Mouse (Mus musculus) thymus, adult 2 months (tissue): ENCODE data around the gene Cd5. TPM values are rescaled to one million over a fixed set of nuclear protein-coding genes. Genes with fewer than 3 reads are reported as not detected.

Experiments
- DNase-seq: peaks from one replicate; pipeline ENCODE4 v3.0.0; 2021
- H3K27ac ChIP-seq: fragments of 200-500 bp; 2 replicates; pipeline ENCODE4 v1.5.1; 2012; ENCODE audit warnings: low read length, control low read depth; ENCODE audit not compliant: control insufficient read depth, insufficient read depth
- H3K27me3 ChIP-seq: fragments of 200-500 bp; 2 replicates; pipeline ENCODE4 v1.6.1; 2012; ENCODE audit warnings: mild to moderate bottlenecking, low read length, moderate library complexity, mixed read lengths; ENCODE audit not compliant: control insufficient read depth, insufficient read depth
- H3K36me3 ChIP-seq: fragments of 200-500 bp; 2 replicates; pipeline ENCODE4 v1.6.1; 2012; ENCODE audit warnings: mild to moderate bottlenecking, low read length, moderate library complexity; ENCODE audit not compliant: control insufficient read depth, insufficient read depth
- H3K4me1 ChIP-seq: fragments of 200-500 bp; replicated peaks from 2 replicates; pipeline ENCODE4 v1.6.1; 2012; ENCODE audit warnings: low read length; ENCODE audit not compliant: control insufficient read depth, insufficient read depth
- H3K4me3 ChIP-seq: fragments of 200-500 bp; 2 replicates; pipeline ENCODE4 v1.5.1; 2012; ENCODE audit warnings: mild to moderate bottlenecking, low read length, control low read depth, moderate library complexity; ENCODE audit not compliant: control insufficient read depth, insufficient read depth
- CTCF ChIP-seq: fragments of 200-500 bp; IDR thresholded peaks from 2 replicates; pipeline ENCODE4 v1.5.1; 2012; ENCODE audit warnings: mild to moderate bottlenecking, control low read depth, low read length, moderate library complexity, borderline replicate concordance; ENCODE audit not compliant: control insufficient read depth, poor library complexity, insufficient read depth; ENCODE audit errors: extremely low read depth
- POLR2A ChIP-seq: fragments of 200-500 bp; IDR thresholded peaks from 2 replicates; pipeline ENCODE4 v1.6.1; 2012; ENCODE audit warnings: mild to moderate bottlenecking, low read length, control low read depth, moderate library complexity; ENCODE audit not compliant: control insufficient read depth, poor library complexity, insufficient read depth; ENCODE audit errors: extremely low read depth
- WGBS: fragments of 180-500 bp; shearing (Covaris S2); methylation state at CpG from one replicate; pipeline ENCODE4 v1.1.7; 2018; 5-methylcytosine and 5-hydroxymethylcytosine counted together
- polyA plus RNA-seq: library from polyadenylated mRNA; depleted of rRNA; stranded (reverse); fragments of >200 nt; gene quantifications from 2 replicates; pipeline ENCODE4 v1.2.3, GENCODE M21; 2012

Gene Cd5
- polyA plus RNA-seq, 1 experiment, result 282 TPM

GRCm38 (mm10) chr19:10702125-10702524 is 36.7 kb downstream of the Cd5 start:
- Histone ChIP-seq H3K27me3 (no peaks in the 10 kb centered on the region), H3K36me3 (no peaks in the 10 kb centered on the region), H3K27ac (no peak overlapping the region), H3K4me1 (peaks cover 35% of the 10 kb centered on the region), H3K4me3 (no peak overlapping the region)
- no peak for DNase-seq
- no peak for TF ChIP-seq POLR2A
- no peak for TF ChIP-seq CTCF
- 82% methylated on average over 8 of the region's 8 CpGs for WGBS

DNA sequence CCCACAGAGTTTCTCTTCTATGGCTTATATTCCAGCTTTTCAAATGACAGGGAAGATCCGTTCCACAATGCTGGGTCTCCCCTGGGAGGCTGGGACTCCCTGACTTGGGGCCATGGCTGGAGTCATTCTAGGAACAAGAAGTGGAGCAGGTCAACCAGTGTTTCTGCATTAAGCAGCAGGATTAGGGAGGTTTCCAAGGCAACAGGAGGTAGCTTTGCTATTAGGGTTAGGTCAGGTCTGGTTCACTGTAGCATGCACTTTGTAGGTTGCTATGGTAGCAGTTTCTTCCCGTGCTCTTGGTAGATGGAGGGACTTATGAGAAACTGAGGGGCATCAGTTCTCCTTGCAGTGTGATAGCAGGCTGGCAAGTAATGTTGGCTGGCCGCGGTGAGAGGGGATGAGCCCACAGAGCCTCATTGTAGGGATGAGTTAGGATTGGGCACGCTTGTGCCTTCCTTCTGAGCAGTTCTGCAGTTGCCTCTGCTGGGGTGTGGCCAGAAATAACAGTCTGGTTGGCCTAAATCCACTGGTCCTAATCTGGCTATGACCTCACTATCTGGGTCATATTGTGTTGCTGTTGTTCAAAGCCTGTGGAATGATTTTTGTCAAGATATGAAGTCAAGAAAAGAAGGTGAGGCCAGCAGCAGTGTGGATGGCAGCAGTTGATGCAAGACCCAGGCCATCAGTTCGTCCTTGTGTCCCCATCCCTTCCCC is 37.6 kb downstream of the Cd5 start:
- no peak for DNase-seq
- TF ChIP-seq POLR2A (no peak), CTCF (no peak)
- H3K4me3 ChIP-seq, result no peak overlapping the region
- 88% methylated on average over 6 of the region's 6 CpGs for WGBS
- H3K27me3 ChIP-seq, result no peaks in the 10 kb centered on the region
- no peaks in the 10 kb centered on the region for H3K36me3 ChIP-seq
- H3K4me1 ChIP-seq, result peaks cover 35% of the 10 kb centered on the region
- H3K27ac ChIP-seq, result no peak overlapping the region

GRCm38 (mm10) chr19:10699851-10700250 is 39.0 kb downstream of the Cd5 start:
- H3K27ac ChIP-seq, result no peak overlapping the region
- H3K4me3 ChIP-seq, result no peak overlapping the region
- WGBS, result 94% methylated on average over 9 of the region's 9 CpGs

GRCm38 (mm10) chr19:10698131-10698991 is 40.4 kb downstream of the Cd5 start:
- Histone ChIP-seq H3K27ac (no peak overlapping the region), H3K36me3 (no peaks in the 10 kb centered on the region), H3K4me1 (peaks cover 37% of the 10 kb centered on the region), H3K4me3 (no peak overlapping the region), H3K27me3 (no peaks in the 10 kb centered on the region)
- TF ChIP-seq POLR2A, result no peak
- TF ChIP-seq CTCF, result no peak
- DNase-seq, result no peak
- WGBS, result 25% methylated on average over 9 of the region's 9 CpGs

More at GRCm38 (mm10) chr19:10699851-10700250, 39.0 kb downstream of the Cd5 start:
- TF ChIP-seq POLR2A (no peak), CTCF (no peak)
- Histone ChIP-seq H3K36me3 (no peaks in the 10 kb centered on the region), H3K4me1 (peaks cover 38% of the 10 kb centered on the region), H3K27me3 (no peaks in the 10 kb centered on the region)
- no peak for DNase-seq

DNA sequence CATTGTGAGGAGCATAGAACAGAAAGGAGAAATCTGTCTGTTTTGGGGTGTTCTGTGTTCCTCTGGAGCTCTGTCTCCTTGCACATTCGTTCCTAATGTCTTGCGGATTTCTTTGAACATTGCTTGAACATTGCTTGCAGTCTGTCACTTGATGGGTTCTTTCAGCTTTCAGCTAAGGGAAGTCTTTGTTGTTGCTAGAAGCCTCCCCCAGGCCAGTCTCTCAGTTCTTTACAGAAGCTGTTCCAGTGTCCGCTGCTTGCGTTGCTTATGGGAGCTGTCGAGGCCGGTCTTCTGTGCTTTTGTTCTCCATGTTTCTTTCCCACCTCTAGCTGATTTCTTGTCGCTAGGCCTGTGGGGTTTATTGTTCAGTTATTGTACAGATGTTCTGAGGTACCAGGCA is 43.0 kb downstream of the Cd5 start:
- H3K4me1 ChIP-seq, result peaks cover 29% of the 10 kb centered on the region
- 63% methylated on average over 7 of the region's 7 CpGs for WGBS
- H3K27ac ChIP-seq, result no peak overlapping the region
- H3K36me3 ChIP-seq, result no peaks in the 10 kb centered on the region
- H3K4me3 ChIP-seq, result no peak overlapping the region
- TF ChIP-seq POLR2A (no peak), CTCF (no peak)
- no peaks in the 10 kb centered on the region for H3K27me3 ChIP-seq
- DNase-seq, result no peak

DNA sequence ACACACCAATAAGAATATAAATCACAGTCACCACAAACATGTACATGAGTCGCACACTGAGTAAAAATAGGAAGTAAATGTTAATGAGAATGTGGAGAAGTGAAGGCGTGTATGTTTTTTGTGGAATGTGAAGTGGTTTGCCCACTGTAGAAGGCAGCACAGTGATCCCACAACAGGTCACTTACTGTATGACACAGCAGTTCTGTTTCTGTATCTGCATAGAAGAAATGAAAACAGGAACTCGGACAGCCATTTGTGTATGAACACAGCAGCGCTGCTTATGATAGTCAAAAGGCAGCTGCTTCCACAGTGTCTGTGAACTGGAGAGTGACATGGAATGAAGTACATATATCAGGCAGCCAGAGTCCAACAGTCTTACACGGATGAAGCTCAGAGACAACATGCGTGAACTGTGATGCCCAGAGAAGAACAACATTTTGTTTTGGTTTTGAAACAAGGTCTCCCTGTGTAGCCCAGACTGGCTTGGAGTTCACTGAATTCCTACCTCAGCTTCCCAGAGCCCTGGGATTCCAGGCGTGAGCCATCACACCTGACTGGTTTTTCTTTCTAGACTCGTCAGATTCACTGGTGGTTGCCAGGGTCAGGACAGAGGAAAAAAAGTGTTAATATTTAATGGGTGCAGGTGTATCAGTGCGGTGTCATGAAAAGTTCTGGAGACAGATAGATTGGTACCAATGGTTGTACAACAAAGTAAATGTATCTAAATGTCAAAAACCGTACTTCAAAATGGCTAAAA is 44.7 kb downstream of the Cd5 start:
- H3K4me1 ChIP-seq, result peaks cover 27% of the 10 kb centered on the region
- TF ChIP-seq CTCF (no peak), POLR2A (no peak)
- no peaks in the 10 kb centered on the region for H3K27me3 ChIP-seq
- no peak overlapping the region for H3K4me3 ChIP-seq
- no peak for DNase-seq
- 69% methylated on average over 10 of the region's 10 CpGs for WGBS
- no peaks in the 10 kb centered on the region for H3K36me3 ChIP-seq
- peak overlapping the region; percentile 27; the same call in 1 of the 2 replicates for H3K27ac ChIP-seq
